Mouse (Mus musculus) layer of hippocampus, adult 9-10 months (tissue): ENCODE measurements around the gene Gm4894.

Experiments used
- DNase-seq: peaks from one replicate; pipeline ENCODE4 v3.0.0; 2022; ENCODE audit warnings: low spot score

The Gm4894 gene

DNA sequence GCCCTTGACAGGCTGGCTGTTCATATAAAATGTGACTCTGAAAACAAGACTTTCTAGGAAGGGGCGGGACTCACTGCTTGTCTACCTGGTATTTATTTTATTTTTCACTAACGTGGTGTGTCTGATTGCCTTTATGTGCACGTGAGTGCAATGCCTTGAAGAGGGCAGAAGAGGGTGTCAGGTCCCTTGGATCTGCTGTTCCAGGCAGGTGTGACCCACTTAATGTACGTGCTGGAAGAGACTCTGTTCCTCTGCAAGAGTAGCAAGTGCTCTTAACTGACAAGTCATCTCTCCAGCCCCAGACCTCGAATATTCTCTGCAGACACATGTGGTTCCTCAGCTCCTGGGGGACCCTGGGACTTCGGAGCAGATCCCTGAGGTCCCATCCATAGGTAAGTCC is at the start of gene Gm4894:
TSS of gene Gm4894 (plus strand) at position 301 of the 400 bp plus-strand sequence.
- no peak for DNase-seq

GRCm38 (mm10) chr9:49206331-49206730 is 44.0 kb upstream of the Gm4894 start:
- DNase-seq, result no peak

DNA sequence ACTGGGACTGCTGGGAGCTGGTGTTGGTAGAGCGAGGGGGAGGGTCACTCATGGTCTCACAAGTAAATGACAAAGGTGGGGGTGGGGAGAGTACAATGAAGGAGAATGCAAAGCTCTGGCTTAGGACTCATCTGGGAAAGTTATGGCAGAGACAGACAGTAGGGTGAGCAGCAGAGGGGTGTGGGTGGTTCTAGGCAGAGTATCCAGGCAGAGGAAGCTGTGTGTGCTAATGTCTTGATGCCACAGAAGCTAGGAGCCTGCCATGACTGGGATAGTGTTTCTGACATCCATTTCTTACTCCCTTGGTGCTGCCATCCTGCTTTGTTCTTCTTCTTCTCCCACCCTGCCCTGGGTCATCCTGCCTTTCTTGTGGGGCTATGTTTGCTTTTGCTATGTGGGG is 38.8 kb upstream of the Gm4894 start:
- DNase-seq, result no peak

DNA sequence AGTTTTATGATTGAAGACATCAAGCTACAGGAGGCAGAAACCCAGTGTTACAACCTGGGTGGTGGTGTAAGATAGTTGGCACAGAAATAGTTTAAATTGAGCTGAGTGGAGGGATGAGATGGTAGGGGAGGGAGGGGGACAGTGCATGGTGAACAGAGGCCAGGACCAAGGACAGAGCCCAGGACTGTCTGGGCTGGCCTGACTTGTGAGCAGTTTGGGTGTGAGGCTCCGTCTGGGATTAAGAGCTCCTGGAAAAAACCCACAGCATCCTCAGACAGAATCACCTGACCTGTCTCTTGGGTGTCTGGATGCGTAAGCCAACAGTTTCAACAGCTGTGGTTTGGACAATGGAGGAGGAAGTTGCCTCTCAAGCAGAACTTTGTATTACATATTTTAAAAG is 35.6 kb upstream of the Gm4894 start:
- no peak for DNase-seq

- DNase-seq, result no peak
Observed at GRCm38 (mm10) chr9:49217626-49218607, 32.4 kb upstream of the Gm4894 start.

- DNase-seq, result no peak
Observed at GRCm38 (mm10) chr9:49224488-49224887, 25.8 kb upstream of the Gm4894 start.

DNA sequence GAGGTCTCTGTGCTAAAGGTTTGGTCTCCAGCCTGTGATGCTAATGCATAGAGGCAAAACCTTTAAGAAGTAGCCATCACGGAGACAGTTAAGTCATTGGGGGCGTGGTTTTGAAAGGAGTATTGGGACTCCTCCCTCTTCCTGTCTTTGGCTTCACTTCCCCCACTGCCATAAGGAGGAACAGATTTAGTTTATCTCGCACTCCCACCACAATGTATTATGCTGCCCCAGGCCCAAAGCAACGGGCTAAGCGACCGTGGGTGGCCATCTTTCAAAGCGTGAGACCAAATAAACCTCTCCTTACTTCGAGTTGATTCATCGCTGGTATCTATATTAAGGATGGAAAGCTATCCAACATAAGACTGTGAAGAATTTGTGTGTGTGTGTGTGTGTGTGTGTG is 22.9 kb upstream of the Gm4894 start:
- DNase-seq, result no peak

DNA sequence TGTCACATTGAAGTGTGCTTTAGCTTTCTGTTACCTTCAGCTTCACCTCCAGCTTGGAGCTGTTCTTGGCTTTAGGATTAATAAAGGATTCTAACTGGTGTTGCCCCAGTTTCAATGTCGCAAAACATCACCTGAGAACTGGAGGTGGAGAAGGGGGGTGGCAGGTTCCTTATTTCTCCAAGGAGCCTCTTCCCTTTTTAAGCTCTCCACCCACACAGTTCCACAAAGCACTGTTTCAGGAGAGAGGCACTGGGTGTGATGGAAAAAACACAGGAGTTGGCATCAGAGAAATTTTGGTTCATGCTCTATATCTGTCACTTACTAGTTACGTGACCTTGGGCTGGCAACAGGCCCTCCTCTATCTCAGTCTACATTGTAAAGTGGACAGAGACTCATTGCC is 21.3 kb upstream of the Gm4894 start:
- DNase-seq, result no peak

DNA sequence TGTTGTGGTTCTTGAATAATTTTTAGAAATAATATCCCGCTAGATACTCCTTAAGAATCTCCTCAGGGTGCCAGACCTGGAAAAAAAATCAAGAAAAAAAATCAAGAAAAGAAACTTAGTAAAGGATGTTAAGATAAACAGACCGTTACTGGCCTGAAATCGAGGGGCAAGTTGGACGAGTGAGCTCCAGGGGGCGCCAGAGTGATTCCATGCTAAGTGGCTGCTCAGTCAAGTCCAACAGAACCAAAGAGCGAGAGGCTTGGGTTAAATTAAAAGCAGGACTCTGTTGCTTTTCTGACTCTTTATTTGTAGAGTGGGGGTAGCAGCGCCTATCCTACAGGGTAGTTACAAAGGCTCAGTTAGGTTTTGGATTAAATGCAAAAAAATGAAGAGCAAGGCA is 3.5 kb upstream of the Gm4894 start:
- DNase-seq, result peak; percentile 48

GRCm38 (mm10) chr9:49268949-49269348 is 18.6 kb downstream of the Gm4894 start:
- no peak for DNase-seq

DNA sequence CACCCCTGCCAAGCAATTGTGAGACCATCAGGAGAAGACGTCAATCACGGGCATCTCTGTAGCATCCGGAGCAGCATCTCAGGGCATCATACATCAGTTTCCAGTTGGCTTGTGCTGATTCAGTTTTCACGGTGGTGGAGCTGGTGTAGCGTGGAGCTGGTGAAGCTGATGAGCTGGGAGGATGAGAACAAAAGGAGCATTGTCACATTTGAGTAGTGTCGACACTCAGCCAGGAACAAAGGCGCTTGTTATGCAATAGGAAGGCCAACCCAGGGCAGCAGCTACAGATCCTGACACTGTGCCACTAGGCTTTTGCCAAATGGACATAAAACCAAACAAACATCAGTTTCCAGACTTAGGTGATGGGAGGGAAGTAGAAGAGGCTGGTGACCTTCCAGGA is 23.2 kb downstream of the Gm4894 start:
- DNase-seq, result peak; percentile 7

GRCm38 (mm10) chr9:49275976-49276375 is 25.6 kb downstream of the Gm4894 start:
- DNase-seq, result peak; percentile 10

GRCm38 (mm10) chr9:49276542-49277334 is 26.4 kb downstream of the Gm4894 start:
- DNase-seq, result no peak

GRCm38 (mm10) chr9:49295101-49295500 is 44.8 kb downstream of the Gm4894 start:
- DNase-seq, result no peak

GRCm38 (mm10) chr9:49307576-49307975 is 57.2 kb downstream of the Gm4894 start:
- no peak for DNase-seq

GRCm38 (mm10) chr9:49310821-49311220 is 60.5 kb downstream of the Gm4894 start:
- DNase-seq, result no peak

GRCm38 (mm10) chr9:49318638-49319037 is 68.3 kb downstream of the Gm4894 start:
- DNase-seq, result no peak
